Mouse (Mus musculus): Measurements from ENCODE around the gene Frmpd4. TPM values are rescaled to one million over a fixed set of nuclear protein-coding genes. Genes with fewer than 3 reads are reported as not detected.

Gene Frmpd4
- polyA plus RNA-seq, 1 experiment from 2014 or later: 1.5 TPM

GRCm38 (mm10) chrX:167808572-167808971 lies 768.5 kb downstream of the Frmpd4 start:
- Histone ChIP-seq H3K4me3 (no peak overlapping the region), H3K9me3 (no peaks in the 10 kb centered on the region), H3K27me3 (replicated peaks) (peaks cover 4% of the 10 kb centered on the region; the same call in 1 of the 2 replicates), H3K27ac (no peak overlapping the region), H3K9ac (no peak overlapping the region), H3K4me2 (no peak overlapping the region), H3K4me1 (no peaks in the 10 kb centered on the region), H3K36me3 (replicated peaks) (no peaks in the 10 kb centered on the region)
- WGBS: 93% methylated on average over 5 of the region's 5 CpGs
- ATAC-seq (replicated peaks): no peak

- H3K4me3 ChIP-seq: no peak overlapping the region
- WGBS: 91% methylated on average over 2 of the region's 2 CpGs
- H3K4me1 ChIP-seq: no peaks in the 10 kb centered on the region
- H3K9ac ChIP-seq: no peak overlapping the region
- no peaks in the 10 kb centered on the region for H3K9me3 ChIP-seq
- peaks cover 15% of the 10 kb centered on the region; the same call in 1 of the 2 replicates for H3K27me3 ChIP-seq (replicated peaks)
- ATAC-seq (replicated peaks): no peak
- no peak overlapping the region for H3K27ac ChIP-seq
- H3K36me3 ChIP-seq (replicated peaks): no peaks in the 10 kb centered on the region
- no peak overlapping the region for H3K4me2 ChIP-seq
These were observed 788.3 kb downstream of the Frmpd4 start for GRCm38 (mm10) chrX:167788737-167789136.

- no peak overlapping the region for H3K9ac ChIP-seq
- H3K4me3 ChIP-seq: no peak overlapping the region
- H3K36me3 ChIP-seq (replicated peaks): no peaks in the 10 kb centered on the region
- no peak for ATAC-seq (replicated peaks)
- H3K4me1 ChIP-seq: no peaks in the 10 kb centered on the region
- H3K9me3 ChIP-seq: no peaks in the 10 kb centered on the region
- no peak overlapping the region for H3K4me2 ChIP-seq
- 0 out of 2 replicates have a peak, but pooled peaks cover 16% of the 10 kb centered on the region for H3K27me3 ChIP-seq (replicated peaks)
- no peak overlapping the region for H3K27ac ChIP-seq
These were observed 793.5 kb downstream of the Frmpd4 start for GRCm38 (mm10) chrX:167783526-167783925.

- no peaks in the 10 kb centered on the region for H3K9me3 ChIP-seq
- WGBS: 78% methylated on average over 3 of the region's 3 CpGs
- H3K36me3 ChIP-seq (replicated peaks): no peaks in the 10 kb centered on the region
- peaks cover 6% of the 10 kb centered on the region; the same call in 1 of the 2 replicates for H3K27me3 ChIP-seq (replicated peaks)
- H3K4me1 ChIP-seq: no peaks in the 10 kb centered on the region
- H3K9ac ChIP-seq: no peak overlapping the region
- H3K4me2 ChIP-seq: no peak overlapping the region
- H3K27ac ChIP-seq: no peak overlapping the region
- H3K4me3 ChIP-seq: no peak overlapping the region
- no peak for ATAC-seq (replicated peaks)
These were observed 857.5 kb downstream of the Frmpd4 start for GRCm38 (mm10) chrX:167719564-167719981.

GRCm38 (mm10) chrX:167719092-167719491 lies 857.9 kb downstream of the Frmpd4 start:
- Histone ChIP-seq H3K4me3 (no peak overlapping the region), H3K36me3 (replicated peaks) (no peaks in the 10 kb centered on the region), H3K9me3 (no peaks in the 10 kb centered on the region), H3K9ac (no peak overlapping the region), H3K27me3 (replicated peaks) (peaks cover 6% of the 10 kb centered on the region; the same call in 1 of the 2 replicates), H3K4me2 (no peak overlapping the region), H3K4me1 (no peaks in the 10 kb centered on the region), H3K27ac (no peak overlapping the region)
- ATAC-seq (replicated peaks): no peak
- WGBS: 68% methylated on average over 1 of the region's 1 CpGs

- no peak overlapping the region for H3K4me2 ChIP-seq
- peak; percentile 72; the same call in 1 of the 2 replicates for ATAC-seq (replicated peaks)
- H3K27me3 ChIP-seq (replicated peaks): peaks cover 18% of the 10 kb centered on the region
- 33% methylated on average over 5 of the region's 5 CpGs for WGBS
- no peaks in the 10 kb centered on the region for H3K36me3 ChIP-seq (replicated peaks)
- H3K9ac ChIP-seq: no peak overlapping the region
- H3K4me1 ChIP-seq: 0 out of 2 replicates have a peak, but pooled peaks cover 4% of the 10 kb centered on the region
- no peak overlapping the region for H3K4me3 ChIP-seq
- H3K27ac ChIP-seq: no peak overlapping the region
- H3K9me3 ChIP-seq: no peaks in the 10 kb centered on the region
These were observed 922.1 kb downstream of the Frmpd4 start for GRCm38 (mm10) chrX:167654806-167655495.

GRCm38 (mm10) chrX:167654249-167654648 lies 922.8 kb downstream of the Frmpd4 start:
- no peak overlapping the region for H3K9ac ChIP-seq
- 0 out of 2 replicates have a peak, but pooled peaks cover 4% of the 10 kb centered on the region for H3K4me1 ChIP-seq
- ATAC-seq (replicated peaks): no peak
- H3K4me3 ChIP-seq: no peak overlapping the region
- H3K27me3 ChIP-seq (replicated peaks): peaks cover 18% of the 10 kb centered on the region
- no peaks in the 10 kb centered on the region for H3K9me3 ChIP-seq
- no peak overlapping the region for H3K4me2 ChIP-seq
- 87% methylated on average over 8 of the region's 8 CpGs for WGBS
- H3K27ac ChIP-seq: no peak overlapping the region
- H3K36me3 ChIP-seq (replicated peaks): no peaks in the 10 kb centered on the region

GRCm38 (mm10) chrX:167597639-167598217 lies 979.3 kb downstream of the Frmpd4 start:
- no peaks in the 10 kb centered on the region for H3K9me3 ChIP-seq
- H3K9ac ChIP-seq: no peak overlapping the region
- no peak overlapping the region for H3K4me3 ChIP-seq
- H3K4me1 ChIP-seq: no peaks in the 10 kb centered on the region
- no peak for ATAC-seq (replicated peaks)
- H3K4me2 ChIP-seq: no peak overlapping the region
- no peak overlapping the region for H3K27ac ChIP-seq
- no peaks in the 10 kb centered on the region for H3K36me3 ChIP-seq (replicated peaks)
- no peaks in the 10 kb centered on the region for H3K27me3 ChIP-seq (replicated peaks)

GRCm38 (mm10) chrX:167552827-167553226 lies 1024.2 kb downstream of the Frmpd4 start:
- H3K4me1 ChIP-seq: no peaks in the 10 kb centered on the region
- 0 out of 2 replicates have a peak, but pooled peaks cover 4% of the 10 kb centered on the region for H3K27me3 ChIP-seq (replicated peaks)
- no peaks in the 10 kb centered on the region for H3K36me3 ChIP-seq (replicated peaks)
- no peak overlapping the region for H3K27ac ChIP-seq
- no peak overlapping the region for H3K4me3 ChIP-seq
- WGBS: 87% methylated on average over 3 of the region's 3 CpGs
- ATAC-seq (replicated peaks): no peak
- no peak overlapping the region for H3K4me2 ChIP-seq
- no peaks in the 10 kb centered on the region for H3K9me3 ChIP-seq
- H3K9ac ChIP-seq: no peak overlapping the region

- WGBS: 75% methylated on average over 3 of the region's 3 CpGs
- peaks cover 16% of the 10 kb centered on the region for H3K27me3 ChIP-seq (replicated peaks)
These were observed 1053.9 kb downstream of the Frmpd4 start for GRCm38 (mm10) chrX:167523151-167523550.

GRCm38 (mm10) chrX:167522528-167522927 lies 1054.5 kb downstream of the Frmpd4 start:
- H3K27me3 ChIP-seq (replicated peaks): peaks cover 16% of the 10 kb centered on the region
- no peak overlapping the region for H3K4me2 ChIP-seq
- H3K36me3 ChIP-seq (replicated peaks): no peaks in the 10 kb centered on the region
- no peaks in the 10 kb centered on the region for H3K9me3 ChIP-seq
- no peak overlapping the region for H3K27ac ChIP-seq
- no peaks in the 10 kb centered on the region for H3K4me1 ChIP-seq
- ATAC-seq (replicated peaks): no peak
- H3K4me3 ChIP-seq: no peak overlapping the region
- 76% methylated on average over 4 of the region's 4 CpGs for WGBS
- no peak overlapping the region for H3K9ac ChIP-seq

More at GRCm38 (mm10) chrX:167523151-167523550, 1053.9 kb downstream of the Frmpd4 start:
- H3K9ac ChIP-seq: no peak overlapping the region
- H3K36me3 ChIP-seq (replicated peaks): no peaks in the 10 kb centered on the region
- H3K4me1 ChIP-seq: no peaks in the 10 kb centered on the region
- no peak for ATAC-seq (replicated peaks)
- no peak overlapping the region for H3K4me2 ChIP-seq
- H3K27ac ChIP-seq: no peak overlapping the region
- no peak overlapping the region for H3K4me3 ChIP-seq
- H3K9me3 ChIP-seq: no peaks in the 10 kb centered on the region

GRCm38 (mm10) chrX:167518440-167518839 lies 1058.6 kb downstream of the Frmpd4 start:
- Histone ChIP-seq H3K9ac (no peak overlapping the region), H3K27ac (no peak overlapping the region), H3K36me3 (replicated peaks) (no peaks in the 10 kb centered on the region), H3K4me3 (no peak overlapping the region), H3K4me1 (no peaks in the 10 kb centered on the region), H3K4me2 (no peak overlapping the region), H3K9me3 (no peaks in the 10 kb centered on the region), H3K27me3 (replicated peaks) (peaks cover 11% of the 10 kb centered on the region; the same call in 1 of the 2 replicates)
- WGBS: 76% methylated on average over 2 of the region's 2 CpGs
- ATAC-seq (replicated peaks): no peak

- H3K27me3 ChIP-seq (replicated peaks): peaks cover 12% of the 10 kb centered on the region; the same call in 1 of the 2 replicates
- no peaks in the 10 kb centered on the region for H3K36me3 ChIP-seq (replicated peaks)
- H3K9me3 ChIP-seq: no peaks in the 10 kb centered on the region
- H3K4me2 ChIP-seq: no peak overlapping the region
- peak; percentile 92 for ATAC-seq (replicated peaks)
- H3K4me3 ChIP-seq: no peak overlapping the region
- 44% methylated on average over 11 of the region's 11 CpGs for WGBS
- H3K27ac ChIP-seq: no peak overlapping the region
- H3K9ac ChIP-seq: no peak overlapping the region
- H3K4me1 ChIP-seq: no peaks in the 10 kb centered on the region
These were observed 1079.3 kb downstream of the Frmpd4 start for GRCm38 (mm10) chrX:167497780-167498179.

Data from midbrain, embryonic 15.5 days (tissue).